Mouse (Mus musculus): Measurements from ENCODE around the gene 1520401A03Rik. TPM values are rescaled to one million over a fixed set of nuclear protein-coding genes. Genes with fewer than 3 reads are reported as not detected.

1520401A03Rik gene
- polyA plus RNA-seq, 1 experiment from 2014 or later, result 3.0 TPM

Other genes starting within 250 kb of the 1520401A03Rik start
- not detected in 2 replicates for gene Vmn2r117, start 243.1 kb downstream of the 1520401A03Rik start, polyA plus RNA-seq (2015; fragmentation: Nextera tagmentation; extraction: Ambion mirVana)
- gene Zfp213, start 158.5 kb downstream of the 1520401A03Rik start, polyA plus RNA-seq (2015; fragmentation: Nextera tagmentation; extraction: Ambion mirVana), result 21.0 and 21.7 TPM in 2 replicates
- gene Zfp13, start 123.3 kb downstream of the 1520401A03Rik start, polyA plus RNA-seq (2015; fragmentation: Nextera tagmentation; extraction: Ambion mirVana), result 19.9 and 22.2 TPM in 2 replicates
- 0.56 and 0.57 TPM in 2 replicates for gene Zscan10, start 121.9 kb downstream of the 1520401A03Rik start, polyA plus RNA-seq (2015; fragmentation: Nextera tagmentation; extraction: Ambion mirVana)
- 0.81 and 1.0 TPM in 2 replicates for gene Mmp25, start 77.5 kb downstream of the 1520401A03Rik start, polyA plus RNA-seq (2015; fragmentation: Nextera tagmentation; extraction: Ambion mirVana)
- 1.7 and 2.2 TPM in 2 replicates for gene Bicdl2, start 62.3 kb downstream of the 1520401A03Rik start, polyA plus RNA-seq (2015; fragmentation: Nextera tagmentation; extraction: Ambion mirVana)
- gene Hcfc1r1, start 49.2 kb downstream of the 1520401A03Rik start, polyA plus RNA-seq (2015; fragmentation: Nextera tagmentation; extraction: Ambion mirVana), result 65.0 and 66.9 TPM in 2 replicates
- 45.6 and 48.4 TPM in 2 replicates for gene Thoc6, start 48.9 kb downstream of the 1520401A03Rik start, polyA plus RNA-seq (2015; fragmentation: Nextera tagmentation; extraction: Ambion mirVana)
- 15.4 and 17.1 TPM in 2 replicates for gene Tnfrsf12a, start 45.3 kb downstream of the 1520401A03Rik start, polyA plus RNA-seq (2015; fragmentation: Nextera tagmentation; extraction: Ambion mirVana)
- gene Cldn6, start 43.5 kb downstream of the 1520401A03Rik start, polyA plus RNA-seq (2015; fragmentation: Nextera tagmentation; extraction: Ambion mirVana), result 16.8 and 19.8 TPM in 2 replicates
- gene Cldn9, start 38.8 kb downstream of the 1520401A03Rik start, polyA plus RNA-seq (2015; fragmentation: Nextera tagmentation; extraction: Ambion mirVana), result 8.3 and 10.1 TPM in 2 replicates
- 47.5 and 52.8 TPM in 2 replicates for gene Pkmyt1, start 3.6 kb upstream of the 1520401A03Rik start, polyA plus RNA-seq (2015; fragmentation: Nextera tagmentation; extraction: Ambion mirVana)
- gene Paqr4, start 18.1 kb upstream of the 1520401A03Rik start, polyA plus RNA-seq (2015; fragmentation: Nextera tagmentation; extraction: Ambion mirVana), result 15.5 and 16.1 TPM in 2 replicates
- gene Kremen2, start 23.1 kb upstream of the 1520401A03Rik start, polyA plus RNA-seq (2015; fragmentation: Nextera tagmentation; extraction: Ambion mirVana), result 39.5 and 46.3 TPM in 2 replicates
- 103 and 107 TPM in 2 replicates for gene Flywch1, start 48.8 kb upstream of the 1520401A03Rik start, polyA plus RNA-seq (2015; fragmentation: Nextera tagmentation; extraction: Ambion mirVana)
- 68.0 and 70.5 TPM in 2 replicates for gene Flywch2, start 63.3 kb upstream of the 1520401A03Rik start, polyA plus RNA-seq (2015; fragmentation: Nextera tagmentation; extraction: Ambion mirVana)
- 606 and 615 TPM in 2 replicates for gene Srrm2, start 67.7 kb upstream of the 1520401A03Rik start, polyA plus RNA-seq (2015; fragmentation: Nextera tagmentation; extraction: Ambion mirVana)
- gene Elob, start 106.4 kb upstream of the 1520401A03Rik start, polyA plus RNA-seq (2015; fragmentation: Nextera tagmentation; extraction: Ambion mirVana), result 1,219 and 1,256 TPM in 2 replicates
- gene Prss33, start 113.3 kb upstream of the 1520401A03Rik start, polyA plus RNA-seq (2015; fragmentation: Nextera tagmentation; extraction: Ambion mirVana), result not detected in 2 replicates
- not detected in 2 replicates for gene Prss32, start 121.1 kb upstream of the 1520401A03Rik start, polyA plus RNA-seq (2015; fragmentation: Nextera tagmentation; extraction: Ambion mirVana)
- gene Prss41, start 121.4 kb upstream of the 1520401A03Rik start, polyA plus RNA-seq (2015; fragmentation: Nextera tagmentation; extraction: Ambion mirVana), result 1.7 and 2.4 TPM in 2 replicates
- gene Prss21, start 145.3 kb upstream of the 1520401A03Rik start, polyA plus RNA-seq (2015; fragmentation: Nextera tagmentation; extraction: Ambion mirVana), result not detected in 2 replicates
- not detected in 2 replicates for gene Dcpp1, start 158.1 kb upstream of the 1520401A03Rik start, polyA plus RNA-seq (2015; fragmentation: Nextera tagmentation; extraction: Ambion mirVana)
- gene Dcpp2, start 158.1 kb upstream of the 1520401A03Rik start, polyA plus RNA-seq (2015; fragmentation: Nextera tagmentation; extraction: Ambion mirVana), result not detected in 2 replicates
- gene Dcpp3, start 194.7 kb upstream of the 1520401A03Rik start, polyA plus RNA-seq (2015; fragmentation: Nextera tagmentation; extraction: Ambion mirVana), result not detected in 2 replicates
- not detected in 2 replicates for gene Sbp, start 218.9 kb upstream of the 1520401A03Rik start, polyA plus RNA-seq (2015; fragmentation: Nextera tagmentation; extraction: Ambion mirVana)
- not detected in 2 replicates for gene Sbpl, start 232.5 kb upstream of the 1520401A03Rik start, polyA plus RNA-seq (2015; fragmentation: Nextera tagmentation; extraction: Ambion mirVana)